Mouse (Mus musculus): ENCODE results near the gene App.

DNA sequence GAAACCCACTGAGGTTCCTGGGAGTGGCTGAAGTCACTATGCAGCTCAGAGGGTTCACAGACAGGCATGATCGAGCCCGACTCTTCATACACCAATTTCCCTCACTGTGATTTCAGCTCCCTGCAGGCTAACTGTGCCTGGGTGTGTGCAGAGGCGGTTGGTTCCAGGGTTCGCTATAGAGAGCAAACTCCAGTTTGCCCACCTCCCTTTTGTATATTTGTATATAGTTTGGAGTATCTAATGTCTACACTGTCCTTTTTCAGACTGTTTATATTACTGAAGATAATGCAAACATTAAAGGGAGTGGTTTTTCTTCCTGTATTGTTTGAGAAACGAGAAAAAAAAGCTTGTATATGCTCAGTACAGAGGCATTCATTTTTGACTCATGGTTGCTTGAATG is 139.8 kb downstream of the App start:
- no peak for TF ChIP-seq GATA1 (IDR thresholded peaks at IDR 0.05; ENCODE audit: borderline replicate concordance, low read length)
- TF ChIP-seq FLI1 (IDR thresholded peaks at IDR 0.05; ENCODE audit: low read length), result no peak

All from megakaryocyte, embryonic 14.5 days (primary cell).